Mouse (Mus musculus): ENCODE results near the gene Eftud2.

Gene Eftud2

DNA sequence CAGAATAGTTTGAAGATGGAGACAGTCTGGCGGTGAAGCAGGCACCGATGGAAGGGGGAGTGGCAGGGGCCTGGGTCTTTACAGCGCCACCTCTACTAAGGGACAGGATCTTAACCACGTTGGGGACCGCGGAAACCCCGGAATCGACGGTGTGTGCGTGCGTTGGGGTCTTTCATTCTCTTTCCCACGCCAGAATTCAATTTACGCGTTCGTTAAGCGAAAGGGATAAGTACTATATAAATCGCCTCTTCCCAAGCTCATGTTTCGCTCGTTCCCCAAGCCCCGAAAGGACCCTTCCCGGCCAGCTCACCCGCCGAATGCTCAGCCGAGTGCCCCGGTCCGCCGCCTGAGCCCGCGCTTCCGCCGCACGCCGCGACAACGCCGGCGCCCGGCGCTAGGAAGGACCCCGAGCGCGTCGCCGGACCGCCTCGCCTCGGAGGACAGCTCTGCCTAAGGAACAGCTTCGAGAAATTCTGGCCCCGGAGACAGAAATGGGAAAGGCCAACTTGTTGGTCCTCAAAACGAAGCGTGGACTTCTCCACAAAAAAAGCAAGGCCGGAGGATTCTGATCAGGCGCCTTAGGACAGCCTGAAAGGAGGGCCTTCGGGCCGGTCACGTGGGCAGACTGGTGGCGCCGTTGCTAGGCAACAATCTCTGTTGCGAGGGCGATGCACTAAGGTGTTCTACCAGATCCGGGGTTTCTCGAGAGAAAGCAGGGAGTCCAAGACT, at the start of gene Eftud2, which contains the start of gene Ccdc103:
Gene Eftud2 (minus strand): TSS at position 401 of the 729 bp plus-strand sequence.
Gene Ccdc103 (plus strand): TSS at position 620 of the 729 bp plus-strand sequence.
- DNase-seq (ENCODE audit: low spot score), result peak; percentile 94

DNA sequence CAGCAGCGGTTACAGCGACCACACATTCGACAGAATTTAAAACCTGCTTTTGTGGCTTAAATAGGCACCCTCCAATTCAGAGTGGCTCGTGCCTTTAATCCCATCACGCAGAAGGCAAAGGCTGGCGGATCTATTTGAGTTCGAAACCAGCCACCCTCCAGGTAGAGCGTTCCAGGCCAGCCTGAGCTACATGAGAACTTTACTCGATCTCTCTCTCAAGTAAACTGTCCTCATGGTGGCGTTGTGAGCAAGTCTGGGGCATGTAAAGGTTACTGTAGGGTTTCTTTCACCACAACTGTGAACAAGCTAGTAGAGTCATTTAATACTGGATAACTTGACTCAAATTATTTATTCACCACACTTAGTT, 44.5 kb upstream of the Eftud2 start:
- DNase-seq (ENCODE audit: low spot score), result no peak

DNA sequence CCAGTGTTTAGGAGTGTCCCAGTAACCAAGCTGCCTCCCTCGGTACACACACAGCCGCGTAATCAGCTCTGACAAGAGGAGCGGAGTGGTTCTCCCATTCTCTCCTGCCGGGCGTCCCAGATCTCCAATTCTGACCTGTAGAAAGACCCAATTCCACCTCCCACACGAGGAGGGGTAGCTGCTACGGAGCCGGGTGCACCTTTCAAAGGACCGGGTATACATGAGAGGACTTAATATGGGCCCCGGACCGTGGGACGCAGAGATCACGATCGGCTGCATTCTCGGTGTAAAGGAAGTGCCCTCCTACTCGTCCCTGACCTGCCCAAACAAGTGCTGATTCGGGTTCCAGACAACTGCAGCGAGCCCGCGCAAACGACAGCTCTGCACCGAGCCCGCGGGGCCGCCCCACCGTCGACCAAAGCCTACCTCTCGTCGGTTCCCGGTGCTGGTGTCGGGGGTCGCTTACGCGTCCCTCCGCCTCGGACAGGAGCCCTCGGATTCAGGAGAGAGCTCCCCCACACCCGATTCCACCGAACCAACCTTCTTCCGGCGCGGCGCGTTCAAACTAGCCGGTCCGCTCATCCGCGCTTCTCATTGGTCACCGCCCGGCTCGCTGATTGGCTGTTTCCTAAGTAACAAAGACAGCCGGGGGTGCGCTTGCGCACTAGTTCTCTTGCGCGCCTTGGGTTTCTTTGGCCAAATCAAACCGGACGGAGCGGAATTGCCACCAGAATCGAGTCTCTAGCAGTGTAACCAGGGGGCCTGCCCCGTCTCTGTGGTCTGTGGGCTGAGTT, 44.0 kb upstream of the Eftud2 start, which contains the start of gene Kif18b:
Gene Kif18b (minus strand): TSS at position 568 of the 794 bp plus-strand sequence.
- peak; percentile 88 for DNase-seq (ENCODE audit: low spot score)

DNA sequence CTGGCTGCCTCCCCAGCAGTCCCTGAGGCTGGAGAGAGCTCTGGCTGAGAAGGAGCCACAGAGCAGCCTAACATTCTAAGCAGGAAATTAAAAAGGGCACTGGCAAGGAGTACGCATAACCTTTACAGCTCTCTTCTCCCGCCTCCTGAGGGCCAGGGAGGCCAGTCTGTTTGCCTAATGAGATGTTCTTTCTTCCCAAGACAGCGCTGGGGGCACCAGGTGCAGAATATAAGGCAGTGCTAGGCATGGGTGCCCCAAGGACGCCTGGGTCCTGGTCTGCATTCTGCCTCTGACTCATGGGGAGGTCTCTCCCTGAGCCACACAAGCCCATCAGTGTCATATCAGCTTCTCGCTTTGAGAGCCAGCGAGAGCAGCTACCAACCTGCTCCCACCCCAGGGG, 40.7 kb upstream of the Eftud2 start:
- DNase-seq (ENCODE audit: low spot score), result no peak

DNA sequence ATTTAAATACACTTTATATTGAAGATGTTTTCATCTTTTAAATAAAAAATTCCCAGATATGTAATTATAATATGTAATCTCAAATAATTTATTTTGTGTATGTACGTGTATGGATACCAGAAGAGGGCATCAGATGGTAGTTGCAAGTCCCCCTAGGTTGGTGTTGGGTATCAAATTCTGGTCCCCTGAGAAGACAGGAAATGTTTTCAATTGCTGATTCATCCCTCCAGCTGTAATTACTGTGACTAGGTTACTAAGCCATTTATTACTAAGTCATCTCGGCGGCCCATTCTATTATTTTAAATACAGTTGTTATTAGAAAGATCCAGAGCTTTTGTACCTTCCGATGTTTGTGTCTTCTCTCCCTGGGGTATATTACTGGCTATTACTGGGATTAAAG, 37.3 kb upstream of the Eftud2 start:
- DNase-seq (ENCODE audit: low spot score), result no peak

DNA sequence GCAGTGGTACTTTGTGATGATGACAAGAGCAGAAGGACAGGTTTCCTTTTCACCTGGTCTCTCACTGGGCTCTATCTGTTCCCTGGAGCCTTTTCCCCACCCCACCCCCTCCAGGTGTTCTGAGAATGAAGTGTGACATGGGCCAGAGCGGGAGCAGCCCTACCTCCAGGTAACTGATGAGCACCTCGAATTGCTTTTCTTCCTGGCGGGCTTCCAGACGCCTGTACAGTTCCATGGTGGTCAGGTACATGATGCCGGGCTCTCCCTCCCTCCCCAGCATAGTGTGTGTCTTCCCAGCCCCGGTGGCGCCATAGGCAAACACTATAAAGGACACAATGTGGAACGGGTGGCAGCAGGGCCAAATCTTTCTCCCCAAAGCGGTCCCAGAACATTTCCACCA, 34.6 kb upstream of the Eftud2 start:
- DNase-seq (ENCODE audit: low spot score), result no peak

DNA sequence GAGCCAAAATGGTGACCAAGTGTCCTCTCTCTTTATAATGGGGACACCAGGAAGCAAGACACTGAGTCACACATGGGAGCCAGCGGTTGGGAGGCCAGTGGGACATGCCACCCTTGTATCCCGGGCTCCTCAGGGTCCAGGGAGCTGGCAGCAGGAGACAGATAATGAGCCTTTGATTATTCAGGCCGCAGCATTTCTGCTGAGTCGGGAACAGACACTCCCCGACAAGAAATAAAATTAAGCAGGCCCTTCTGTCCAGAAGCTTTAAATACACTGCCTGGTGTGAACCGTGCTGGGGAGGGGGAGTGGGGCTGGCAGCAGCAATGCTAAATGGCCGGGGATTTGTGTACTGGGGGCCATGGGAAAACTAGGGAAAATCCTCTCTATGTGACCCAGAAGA, 30.6 kb upstream of the Eftud2 start:
- DNase-seq (ENCODE audit: low spot score), result no peak

DNA sequence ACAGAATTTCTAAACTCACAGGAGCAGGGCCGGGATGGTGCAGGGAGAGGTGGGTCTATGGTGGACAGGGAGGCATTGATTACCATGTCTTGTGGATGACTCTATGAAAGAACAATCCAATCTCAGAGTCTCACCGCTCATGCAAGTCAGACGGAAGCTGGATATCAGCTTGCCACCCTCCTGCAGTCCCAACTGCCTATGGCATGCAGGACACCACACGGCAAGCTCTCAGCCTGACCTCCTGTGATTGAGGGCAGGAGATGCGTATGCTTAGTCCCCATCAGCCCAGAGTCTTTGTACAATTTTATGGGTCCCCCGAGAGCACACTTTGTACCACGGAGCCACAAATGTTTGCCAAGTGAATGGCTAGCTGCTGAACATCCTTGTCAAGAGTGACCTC, 22.9 kb upstream of the Eftud2 start:
- DNase-seq (ENCODE audit: low spot score), result no peak

DNA sequence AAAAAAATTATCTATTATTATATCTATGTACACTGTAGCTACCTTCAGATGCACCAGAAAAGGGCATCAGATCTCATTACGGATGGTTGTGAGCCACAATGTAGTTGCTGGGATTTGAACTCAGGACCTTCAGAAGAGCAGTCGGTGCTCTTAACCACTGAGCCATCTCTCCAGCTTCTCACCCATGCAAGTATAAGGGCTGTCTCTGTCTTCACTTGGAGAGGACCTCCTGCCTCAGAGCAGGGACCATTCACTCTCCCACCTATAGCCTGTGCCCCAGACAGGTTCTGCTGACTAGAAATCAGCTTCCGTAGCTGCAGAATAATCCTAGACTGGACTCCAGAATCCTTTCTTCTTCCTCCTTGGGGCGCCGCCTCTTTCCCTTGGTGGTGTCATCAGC, 21.3 kb upstream of the Eftud2 start:
- no peak for DNase-seq (ENCODE audit: low spot score)

DNA sequence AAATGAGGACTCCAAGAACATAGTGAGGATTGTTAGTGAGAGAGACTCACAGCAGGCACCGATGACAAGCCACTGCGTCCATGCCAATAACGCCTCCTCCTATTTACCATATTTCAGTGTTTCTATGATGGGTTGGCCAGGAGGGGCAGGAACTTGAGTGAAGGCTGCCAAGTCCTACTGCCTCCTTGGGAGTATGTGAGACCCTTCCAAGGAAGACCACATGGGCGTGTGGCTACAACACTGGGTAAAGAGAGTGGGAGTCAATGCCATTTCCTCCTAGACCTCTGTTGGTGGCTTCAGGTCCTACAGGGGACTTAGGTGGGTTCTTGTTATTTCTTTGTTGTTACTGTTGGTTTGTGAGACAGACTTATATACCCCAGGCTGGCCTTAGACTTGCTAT, 20.4 kb upstream of the Eftud2 start:
- DNase-seq (ENCODE audit: low spot score), result no peak

DNA sequence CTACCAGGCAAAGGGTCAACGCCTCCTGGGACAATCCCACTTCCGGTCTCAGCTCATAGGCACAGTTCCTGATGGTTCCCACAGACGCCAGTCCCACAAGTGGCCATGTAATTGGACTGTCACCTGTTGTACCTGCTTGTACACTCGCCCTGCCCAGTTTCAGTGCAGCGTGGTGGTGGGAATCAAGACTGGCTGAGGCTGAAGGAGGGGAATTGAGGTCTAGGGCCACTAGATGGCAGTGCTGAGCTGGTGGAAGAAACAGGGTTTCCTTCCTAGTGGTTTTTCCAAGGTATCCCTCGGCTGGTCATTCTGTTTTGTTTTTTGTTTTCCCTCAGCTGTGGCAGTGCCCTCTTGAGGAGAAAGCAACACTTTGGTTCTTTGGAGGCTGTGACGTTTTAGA, 20.0 kb upstream of the Eftud2 start, which contains the start of gene Gfap:
Gene Gfap (minus strand): TSS at position 150 of the 400 bp plus-strand sequence.
- peak; percentile 58 for DNase-seq (ENCODE audit: low spot score)

DNA sequence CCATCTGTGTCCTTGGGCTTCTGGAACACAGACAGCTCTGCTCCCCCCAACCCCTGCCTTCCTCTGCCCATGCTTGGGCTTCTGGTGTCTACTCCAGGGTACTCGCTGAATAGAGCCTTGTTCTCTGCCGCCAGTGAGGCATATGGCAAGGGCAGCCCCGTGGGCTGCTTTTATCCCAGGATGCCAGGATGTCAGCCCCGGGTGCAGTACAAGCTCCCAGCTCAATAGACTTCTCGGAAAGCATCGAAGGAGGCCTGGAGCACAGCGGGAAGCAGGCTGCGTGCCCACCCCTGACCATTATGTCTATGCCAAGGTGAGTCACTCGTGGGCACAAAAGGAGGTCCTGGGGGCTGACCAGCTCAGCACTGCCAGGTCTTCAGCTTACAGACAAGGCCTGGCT, 17.6 kb upstream of the Eftud2 start:
- DNase-seq (ENCODE audit: low spot score), result no peak

DNA sequence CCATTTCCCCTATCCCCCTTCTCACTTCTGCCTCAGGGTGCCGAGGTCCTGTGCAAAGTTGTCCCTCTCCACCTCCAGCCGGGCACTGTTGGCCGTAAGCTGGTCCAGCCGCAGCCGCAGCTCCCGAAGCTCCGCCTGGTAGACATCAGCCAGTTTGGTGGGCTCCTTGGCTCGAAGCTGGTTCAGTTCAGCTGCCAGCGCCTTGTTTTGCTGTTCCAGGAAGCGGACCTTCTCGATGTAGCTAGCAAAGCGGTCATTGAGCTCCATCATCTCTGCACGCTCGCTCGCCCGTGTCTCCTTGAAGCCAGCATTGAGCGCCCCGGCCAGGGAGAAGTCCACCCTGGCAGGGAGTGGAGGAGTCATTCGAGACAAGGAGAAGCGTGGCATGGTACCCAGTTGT, 15.9 kb upstream of the Eftud2 start:
- DNase-seq (ENCODE audit: low spot score), result no peak

DNA sequence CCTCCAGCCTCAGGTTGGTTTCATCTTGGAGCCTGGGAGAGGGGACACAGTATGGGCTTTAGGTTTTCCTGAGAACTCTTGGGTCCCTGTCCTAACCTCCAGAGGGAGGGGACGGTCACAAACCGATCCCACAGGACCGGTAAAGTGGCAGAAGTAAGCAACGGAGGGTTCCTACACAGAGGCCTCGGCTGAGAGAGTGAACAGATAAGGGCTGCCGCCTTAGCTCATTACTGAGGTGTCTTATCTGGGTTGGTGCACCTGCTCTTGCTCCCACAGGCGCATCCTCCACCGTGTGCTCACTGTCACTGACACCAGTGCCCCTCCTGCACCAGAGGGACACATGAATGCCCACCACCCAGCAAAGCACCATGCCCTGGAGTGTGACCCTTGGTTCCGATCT, 15.0 kb upstream of the Eftud2 start:
- DNase-seq (ENCODE audit: low spot score), result peak; percentile 63

DNA sequence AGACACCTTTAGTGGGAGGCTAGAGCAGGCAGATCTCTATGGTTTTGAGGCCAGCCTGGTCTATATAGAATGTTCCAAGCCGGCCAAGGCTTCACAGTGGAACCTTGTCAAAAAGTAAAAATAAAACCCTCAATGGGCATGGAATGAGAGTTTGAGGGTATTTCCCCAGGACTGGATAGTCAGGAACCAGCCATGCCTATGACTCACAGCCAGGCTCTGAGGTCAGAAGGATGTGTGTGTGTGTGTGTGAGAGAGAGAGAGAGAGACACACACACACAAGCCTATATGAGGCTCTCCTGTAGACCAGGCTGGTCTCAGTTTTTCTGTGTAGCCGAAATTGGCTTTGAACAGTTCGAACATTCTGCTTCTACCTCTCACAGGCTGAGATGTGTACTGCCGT, 13.9 kb upstream of the Eftud2 start:
- no peak for DNase-seq (ENCODE audit: low spot score)

DNA sequence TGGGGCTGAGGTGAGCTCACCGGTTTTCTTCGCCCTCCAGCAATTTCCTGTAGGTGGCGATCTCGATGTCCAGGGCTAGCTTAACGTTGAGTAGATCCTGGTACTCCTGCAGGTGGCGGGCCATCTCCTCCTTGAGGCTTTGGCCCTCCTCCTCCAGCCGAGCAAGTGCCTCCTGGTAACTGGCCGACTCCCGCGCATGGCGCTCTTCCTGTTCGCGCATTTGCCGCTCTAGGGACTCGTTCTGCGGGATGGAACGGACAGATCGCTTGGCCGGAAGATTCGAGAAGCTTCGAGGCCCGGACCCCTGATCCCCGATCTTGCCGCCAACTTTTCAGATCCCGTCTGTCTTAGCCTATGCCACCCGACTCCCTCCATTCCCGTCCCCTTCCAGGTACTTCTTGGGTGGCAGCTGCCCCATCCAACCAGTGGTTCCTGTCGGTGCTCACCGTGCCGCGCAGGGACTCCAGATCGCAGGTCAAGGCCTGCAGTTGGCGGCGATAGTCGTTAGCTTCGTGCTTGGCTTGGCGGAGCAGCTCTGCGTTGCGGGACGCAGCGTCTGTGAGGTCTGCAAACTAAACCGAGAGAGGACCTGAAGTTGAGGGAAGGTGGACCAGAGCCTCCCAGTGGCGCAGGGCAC, 12.3 kb upstream of the Eftud2 start:
- DNase-seq (ENCODE audit: low spot score), result peak; percentile 71

DNA sequence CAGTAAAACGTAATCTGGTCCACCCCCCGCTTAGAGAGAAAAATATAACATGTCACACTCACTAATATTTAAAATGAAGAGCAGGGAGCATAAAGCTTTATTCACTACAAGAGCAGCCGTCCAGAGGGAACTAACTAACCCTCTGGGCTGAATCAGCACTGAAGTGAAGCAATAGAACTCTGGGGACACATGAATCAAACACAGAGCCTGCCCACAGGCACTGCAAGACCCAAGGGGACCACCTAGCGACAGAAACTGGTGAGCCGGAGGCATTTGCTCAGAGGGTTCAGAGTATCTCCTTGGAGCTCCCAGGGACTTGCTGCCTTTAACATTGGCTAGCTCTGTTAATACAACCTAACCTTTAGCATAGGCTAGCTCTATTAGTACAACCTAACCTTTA, 9.3 kb upstream of the Eftud2 start:
- DNase-seq (ENCODE audit: low spot score), result no peak

DNA sequence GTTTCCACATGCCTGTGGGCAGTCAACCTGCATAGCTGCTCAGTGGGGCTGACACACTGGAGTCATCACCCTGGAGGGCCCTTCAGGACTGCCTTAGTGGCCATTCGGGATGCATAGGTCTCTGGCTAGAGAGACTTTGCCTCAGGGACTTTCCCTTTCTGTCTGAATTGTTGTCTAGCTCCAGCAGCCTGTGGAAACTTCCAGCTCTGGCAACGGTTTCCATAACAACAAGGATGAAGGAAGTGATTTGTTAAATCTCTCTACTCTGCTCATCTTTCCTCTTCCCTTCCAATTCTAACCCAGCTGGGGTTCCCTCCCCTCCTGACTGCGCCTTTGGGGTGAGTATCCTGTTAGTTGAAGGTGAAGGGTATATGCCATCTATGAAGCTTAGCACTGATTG, 7.3 kb upstream of the Eftud2 start:
- no peak for DNase-seq (ENCODE audit: low spot score)

DNA sequence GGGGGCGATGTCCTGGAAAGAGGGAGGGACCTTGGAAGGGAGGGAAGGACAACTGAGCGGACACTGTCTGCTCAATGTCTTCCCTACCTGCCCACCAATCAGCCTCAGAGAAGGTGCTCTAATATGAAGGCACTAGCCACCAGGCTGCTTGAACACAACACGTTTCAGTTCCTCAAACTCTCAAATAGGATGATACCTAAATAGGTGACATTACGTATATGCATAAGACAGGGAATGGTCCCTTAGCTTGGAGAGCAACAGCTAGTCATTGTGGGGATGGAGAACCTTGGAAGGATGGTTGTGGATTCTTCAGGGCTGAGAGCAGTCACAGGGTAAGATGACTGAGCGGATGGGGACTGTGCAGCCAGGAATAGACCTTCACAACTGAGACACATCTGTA, 6.6 kb upstream of the Eftud2 start:
- DNase-seq (ENCODE audit: low spot score), result no peak

DNA sequence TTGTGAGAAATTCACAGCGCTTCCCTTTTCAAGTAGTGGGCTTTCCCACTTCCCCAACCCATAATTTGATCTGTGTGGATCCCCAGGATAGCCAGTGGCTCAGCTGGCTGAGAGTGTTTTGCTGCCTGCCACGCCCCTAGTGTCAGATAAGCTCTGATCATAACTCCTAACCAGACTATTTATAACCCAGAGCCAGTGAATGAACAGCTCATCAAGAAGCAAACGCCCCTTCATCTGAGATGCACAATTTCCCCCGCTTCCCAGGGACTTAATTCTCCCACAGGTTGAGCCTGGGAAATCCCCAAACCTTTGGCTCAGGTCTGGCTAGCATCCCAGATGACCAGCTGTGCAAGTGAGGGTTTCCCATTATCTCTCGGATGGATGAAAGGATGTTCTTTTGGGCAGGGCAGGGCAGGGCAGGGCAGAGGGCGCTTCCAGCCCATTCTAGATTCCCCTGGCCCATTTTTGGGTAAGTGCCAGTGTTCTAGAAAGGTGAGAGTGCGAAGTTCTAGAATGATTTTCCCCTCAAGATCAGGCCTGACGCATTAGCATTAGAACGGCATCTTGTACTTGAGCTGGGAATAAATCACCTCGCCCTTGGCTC, 3.9 kb upstream of the Eftud2 start, which contains the start of gene Fam187a:
Gene Fam187a (plus strand): TSS at position 554 of the 604 bp plus-strand sequence.
- no peak for DNase-seq (ENCODE audit: low spot score)

DNA sequence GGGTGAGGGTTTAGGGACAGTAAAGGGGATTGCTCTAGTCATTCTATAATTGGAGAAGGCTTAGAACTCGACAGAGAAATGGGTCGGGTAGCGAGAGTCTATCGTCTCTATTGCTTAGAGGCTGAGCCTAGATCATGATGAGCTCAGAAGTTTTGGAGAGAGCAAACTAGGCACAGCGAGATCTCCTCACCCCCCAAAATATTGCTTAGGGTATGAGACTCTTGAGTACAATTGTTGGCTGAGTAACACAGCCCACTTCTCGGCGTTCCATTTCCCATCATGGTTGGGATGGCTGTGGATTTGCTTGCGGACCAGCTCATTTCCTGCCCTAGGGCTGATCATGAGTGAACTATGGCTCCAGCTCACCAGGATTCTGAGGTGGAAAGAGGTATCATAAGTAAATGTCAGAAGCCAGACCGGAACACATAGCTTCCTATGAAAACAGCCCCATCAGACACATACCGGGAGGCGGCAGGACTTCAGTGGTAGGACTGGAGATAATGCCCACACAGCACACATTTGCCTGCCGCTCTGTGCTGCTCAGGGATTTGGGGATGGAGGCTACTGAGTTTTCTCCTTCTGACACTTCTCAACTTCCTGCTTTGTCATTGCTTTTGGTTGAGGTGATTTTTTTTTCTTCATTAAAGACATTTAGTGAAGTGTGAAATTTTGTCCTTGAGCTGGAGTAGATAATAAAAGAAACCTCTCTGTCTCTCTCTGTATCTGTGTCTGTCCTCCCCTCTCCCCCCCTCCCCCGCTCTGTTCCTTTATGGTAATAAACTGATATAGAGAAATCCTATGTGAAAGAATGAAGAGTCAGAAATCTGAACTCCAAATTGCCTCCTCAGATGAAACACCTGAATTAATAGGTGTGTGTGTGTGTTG, 771 bp upstream of the Eftud2 start:
- no peak for DNase-seq (ENCODE audit: low spot score)
